Mouse (Mus musculus) brain, embryonic 18.5 days (tissue): ENCODE results near the gene Scyl2.
"Not testable (repeated sequence)": the region's sequence is repeated elsewhere in the genome, so short reads cannot be mapped to it uniquely, and the experiment has no call there.

ENCODE experiments used
- DNase-seq: peaks from one replicate; pipeline ENCODE4 v3.0.0-alpha.2; 2012; ENCODE audit warnings: low read depth, low spot score

Gene Scyl2

DNA sequence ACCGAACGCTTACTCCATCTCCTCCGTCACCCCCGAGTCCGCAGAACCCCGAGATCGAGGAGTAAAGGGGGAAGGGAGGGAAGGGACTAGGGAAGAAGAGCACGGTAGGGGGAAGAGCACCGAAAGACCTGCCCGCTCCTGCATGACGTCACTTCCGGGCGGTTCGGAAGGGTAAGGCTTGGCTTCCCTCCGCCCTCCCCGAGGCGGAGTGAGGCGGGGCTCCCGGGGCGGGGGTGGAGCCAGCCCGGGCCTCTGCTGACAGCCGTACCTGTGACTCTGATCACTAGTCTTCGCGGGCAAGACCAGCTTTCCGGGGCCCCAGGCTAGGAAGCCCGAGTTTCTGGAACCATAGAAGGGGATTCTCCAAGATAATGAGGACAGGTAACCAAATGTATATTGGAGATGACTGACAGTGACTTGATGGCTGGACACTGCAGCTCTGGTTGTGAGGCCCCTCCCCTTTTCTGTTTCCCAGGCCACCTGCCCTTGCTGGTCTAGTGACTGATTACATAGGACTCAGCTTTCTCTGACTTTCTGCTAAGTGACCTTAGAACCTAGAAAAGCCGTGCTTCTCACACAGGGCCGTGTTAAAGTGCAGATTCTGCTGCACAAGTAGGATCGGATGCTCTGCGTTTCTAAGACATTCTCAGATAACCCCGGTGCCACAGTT, at the start of gene Scyl2:
TSS of gene Scyl2 (minus strand) at position 147 of the 670 bp plus-strand sequence.
- peak; percentile 86 for DNase-seq

DNA sequence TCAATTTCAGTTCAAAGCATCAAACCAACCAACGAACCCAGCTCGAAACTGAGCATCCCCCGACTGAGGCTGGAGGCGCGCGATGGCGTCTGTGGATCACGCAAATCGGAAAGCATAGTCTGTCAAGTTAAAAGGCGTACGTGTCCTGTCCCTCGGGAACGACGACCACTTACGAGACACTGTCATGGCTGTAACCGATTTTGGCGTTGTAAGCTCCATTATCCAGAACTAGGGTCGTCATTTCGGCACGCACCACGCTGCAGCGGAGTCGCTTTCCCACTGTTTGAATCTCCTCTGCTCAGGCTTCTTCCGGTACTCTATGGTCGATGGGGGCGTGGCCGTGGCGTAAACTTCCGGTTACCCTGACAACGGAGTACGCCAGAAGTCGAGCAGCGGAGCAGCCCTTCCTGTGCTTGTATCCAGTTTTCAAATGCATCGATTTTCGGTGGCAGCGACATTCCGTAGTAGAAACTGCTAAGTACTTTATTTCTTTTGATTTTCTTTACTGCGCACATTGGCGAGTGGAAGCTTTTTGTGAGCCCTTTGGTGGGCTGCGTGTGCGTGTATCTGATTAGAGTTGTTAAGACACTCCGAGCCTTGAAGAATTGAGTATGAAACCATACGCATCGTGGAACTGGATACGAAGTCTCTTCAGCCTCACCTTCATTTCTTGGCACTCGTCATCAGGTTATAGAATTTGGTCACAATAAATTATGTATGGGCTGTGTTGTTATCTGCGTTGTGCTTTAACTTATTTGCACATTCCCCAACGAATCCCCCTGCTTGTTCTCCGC, 46.1 kb upstream of the Scyl2 start, which contains the start of gene Actr6:
TSS of gene Actr6 (minus strand) at position 295 of the 794 bp plus-strand sequence.
- DNase-seq = peak; percentile 87

DNA sequence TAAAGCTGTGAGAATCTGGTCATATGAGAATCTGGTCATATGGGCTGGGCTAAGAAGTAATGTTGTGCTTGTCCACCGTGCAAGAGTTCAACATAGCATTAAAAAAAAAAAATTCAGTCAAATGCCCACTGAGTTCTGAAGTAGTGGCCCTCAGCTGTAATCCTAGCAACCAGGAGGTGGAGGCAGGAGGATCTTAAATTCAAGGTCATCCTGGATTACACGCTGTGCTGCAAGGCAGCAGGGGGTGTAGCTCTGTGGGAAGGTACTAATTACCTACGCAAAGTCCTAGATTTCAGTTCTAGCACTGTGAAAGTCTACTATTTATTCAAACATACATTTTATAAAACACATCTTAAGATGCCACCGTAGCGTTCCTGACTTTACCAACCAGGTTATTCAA, 45.3 kb upstream of the Scyl2 start:
- DNase-seq = no peak

DNA sequence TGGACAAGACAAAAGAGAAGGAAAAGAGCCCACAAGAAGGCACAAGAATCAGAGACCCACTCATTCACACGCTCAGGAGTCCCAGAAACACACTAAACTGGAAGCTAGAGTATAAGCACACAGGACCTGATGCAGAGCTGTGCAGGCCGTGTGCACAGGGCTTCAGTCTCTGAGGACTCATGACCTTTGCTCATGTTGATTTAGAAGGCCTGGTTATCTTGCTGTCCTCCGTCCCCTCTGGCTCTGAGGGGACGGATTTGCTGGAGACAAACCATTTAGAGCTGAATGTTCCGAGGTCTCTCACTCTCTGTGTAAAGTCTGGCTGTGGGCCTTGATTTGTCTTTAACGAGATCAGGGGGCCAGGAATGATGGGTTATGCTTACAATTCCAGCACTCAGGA, 44.3 kb upstream of the Scyl2 start:
- no peak for DNase-seq

DNA sequence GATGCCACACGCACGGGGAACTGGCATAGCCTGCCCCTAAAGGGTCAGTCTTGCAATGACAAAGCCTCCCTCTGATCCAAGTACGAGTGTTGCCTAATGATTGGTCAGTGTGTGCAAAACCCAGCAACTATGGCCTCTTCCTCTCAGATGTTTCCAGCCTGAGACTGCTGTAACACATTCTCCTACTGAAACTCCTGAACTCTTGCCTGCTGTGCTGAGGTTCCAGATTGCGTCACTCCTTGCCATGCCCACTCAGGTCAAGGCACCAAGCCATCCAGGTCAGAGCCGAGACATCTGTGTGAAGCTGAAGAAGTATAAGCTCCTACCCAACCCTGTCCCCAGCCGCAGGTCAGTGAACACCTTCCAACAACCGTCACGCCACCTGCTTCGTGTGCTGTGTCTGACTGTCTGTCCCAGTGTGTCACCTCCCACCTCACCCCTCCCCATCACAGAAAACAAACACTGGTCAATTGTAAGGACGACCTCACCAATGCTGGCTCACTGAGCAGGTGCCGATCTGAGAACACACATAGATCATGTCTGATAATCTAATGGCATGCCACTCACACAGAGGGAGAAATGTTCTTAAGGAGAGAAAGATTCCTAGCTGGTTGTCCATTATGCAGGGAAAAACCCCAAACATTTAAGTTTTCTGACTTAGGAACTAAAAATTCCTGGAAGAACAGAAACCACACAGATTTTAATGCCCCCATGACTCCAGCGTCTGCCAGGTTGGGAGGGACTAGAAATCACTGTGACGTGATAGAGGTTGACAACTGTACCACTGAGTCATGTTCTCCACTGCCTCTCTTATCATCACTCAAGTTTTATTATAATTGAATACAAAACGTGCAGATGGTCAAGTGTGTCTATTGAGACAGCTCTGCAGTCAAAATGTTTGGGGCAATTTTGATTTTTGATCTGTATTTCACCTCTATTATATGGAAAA, 36.4 kb upstream of the Scyl2 start:
- DNase-seq = no peak

DNA sequence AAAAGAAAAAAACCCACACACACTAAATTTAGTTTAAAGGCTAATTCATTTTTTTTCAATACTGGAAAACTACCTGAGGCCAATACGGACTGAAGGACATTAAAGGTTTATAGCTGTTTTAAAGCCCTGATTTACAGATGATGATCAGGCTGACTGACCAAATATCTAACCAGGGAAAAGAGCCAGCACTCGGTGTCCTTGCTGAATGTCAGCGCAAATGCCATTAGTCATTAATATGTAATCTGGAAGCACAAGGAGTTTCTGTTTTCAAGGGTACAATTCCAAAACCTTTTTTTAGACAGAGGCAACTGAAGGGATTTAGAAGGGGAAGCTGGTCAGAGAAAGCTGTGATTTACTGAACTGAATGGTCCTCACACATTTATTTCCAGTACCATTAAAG, 34.7 kb upstream of the Scyl2 start:
- DNase-seq = no peak

DNA sequence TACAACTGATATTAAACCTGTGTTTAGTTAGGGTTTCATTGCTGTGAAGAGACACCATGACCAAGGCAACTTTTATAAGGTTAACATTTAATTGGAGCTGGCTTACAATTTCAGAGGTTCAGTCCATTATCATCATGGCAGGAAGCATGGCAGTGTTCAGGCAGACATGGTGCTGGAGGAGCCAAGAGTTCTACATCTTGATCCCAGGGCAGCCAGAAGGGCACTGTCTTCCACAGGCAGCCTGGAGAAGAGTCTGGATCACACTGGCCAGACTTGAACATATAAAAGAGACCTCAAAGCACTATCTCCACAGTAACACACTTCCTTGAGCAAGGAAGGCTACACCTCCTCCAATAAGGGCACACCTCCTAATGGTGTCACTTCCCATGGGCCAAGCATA, 34.2 kb upstream of the Scyl2 start:
- no peak for DNase-seq

DNA sequence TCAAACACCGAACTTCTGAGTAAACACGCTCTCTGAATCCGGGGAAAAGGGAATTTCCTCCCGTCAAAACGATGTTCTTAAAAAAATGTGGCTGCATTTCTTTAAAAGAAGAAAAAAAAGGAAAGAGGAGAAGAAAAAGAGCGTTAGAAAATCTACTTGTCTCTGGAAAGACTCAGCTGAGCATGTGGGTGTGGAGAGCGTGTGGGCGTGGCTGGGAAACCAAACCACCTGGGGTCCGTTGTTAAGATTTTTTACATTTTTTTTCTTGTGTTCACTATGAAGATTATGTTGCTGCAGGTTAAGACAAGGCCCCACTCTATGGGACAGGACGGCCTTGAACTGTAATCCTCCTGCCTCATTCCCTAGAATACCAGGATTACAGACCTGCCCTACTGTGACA, 28.8 kb upstream of the Scyl2 start:
- DNase-seq = no peak

DNA sequence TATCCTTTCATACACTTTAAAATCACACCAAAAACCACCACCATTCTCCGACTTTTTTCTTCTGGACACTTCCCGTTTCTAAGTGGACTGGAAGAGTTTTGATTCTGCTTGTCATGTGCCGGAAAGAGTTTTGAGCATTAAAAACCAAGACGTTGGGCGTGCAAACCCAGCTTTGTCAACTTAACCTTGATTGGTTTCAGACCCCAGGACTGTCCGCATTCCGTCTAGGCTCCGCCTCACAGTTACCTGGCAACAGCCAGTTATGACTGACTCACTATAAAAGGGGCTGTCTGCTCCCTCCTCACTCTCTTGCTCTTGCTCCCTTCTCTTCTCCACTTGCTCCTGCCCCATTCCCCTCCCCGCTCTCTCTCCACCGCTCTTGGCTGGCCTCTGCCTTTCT, 22.6 kb upstream of the Scyl2 start:
- DNase-seq = no peak

DNA sequence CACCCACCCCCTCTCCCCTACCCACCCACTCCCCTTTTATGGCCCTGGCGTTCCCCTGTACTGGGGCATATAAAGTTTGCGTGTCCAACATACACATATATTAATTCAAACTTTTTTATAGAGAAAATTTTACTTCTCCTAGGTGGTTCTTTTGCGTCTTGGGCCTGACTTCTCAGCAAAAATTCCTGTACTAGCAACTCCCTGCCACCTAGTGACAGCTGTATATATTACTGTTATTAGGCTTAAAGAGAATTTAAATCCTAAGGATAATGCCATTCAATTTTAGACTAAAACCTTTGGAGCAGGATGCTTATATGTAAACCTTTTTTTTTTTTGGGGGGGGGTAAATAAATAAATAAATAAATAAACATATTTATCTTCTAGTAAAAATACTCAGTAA, 21.3 kb upstream of the Scyl2 start:
- no peak for DNase-seq

DNA sequence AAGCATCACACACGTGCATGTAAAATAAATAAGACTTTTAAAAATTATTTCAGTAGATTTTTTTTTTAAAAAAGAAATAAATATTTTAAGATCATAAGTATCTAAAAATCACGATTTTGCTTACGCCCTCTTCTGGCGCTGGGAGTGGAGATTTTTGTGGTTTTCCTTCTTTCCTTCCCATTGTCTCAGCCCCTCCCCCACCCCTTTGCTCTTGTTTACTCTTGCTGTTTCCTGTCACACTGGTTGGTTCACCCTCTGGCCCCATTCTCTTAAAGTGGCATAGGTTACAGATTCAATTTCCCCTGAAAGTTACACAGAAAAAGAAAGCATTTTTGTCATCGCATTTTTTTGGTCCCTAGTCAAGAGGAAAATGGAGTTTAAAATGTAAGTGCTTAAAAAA, 17.0 kb upstream of the Scyl2 start:
- DNase-seq = no peak

DNA sequence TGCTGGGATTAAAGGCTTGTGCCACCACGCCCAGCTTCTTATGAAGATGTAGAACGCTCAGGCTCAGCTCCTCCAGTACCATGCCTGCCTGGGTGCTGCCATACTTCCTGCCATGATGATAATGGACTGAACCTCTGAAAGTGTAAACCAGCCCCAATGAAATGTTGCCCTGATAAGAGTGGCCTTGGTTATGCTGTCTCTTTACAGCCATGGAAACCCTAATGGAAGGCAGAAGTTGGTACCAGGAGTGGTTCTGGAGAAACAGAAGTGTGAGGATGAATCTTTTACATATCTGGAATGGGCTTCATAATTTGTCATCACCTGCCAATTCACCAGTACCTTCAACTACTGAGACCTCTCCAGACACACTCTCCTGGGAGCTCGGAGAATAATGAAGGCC, 11.9 kb upstream of the Scyl2 start:
- DNase-seq = no peak

DNA sequence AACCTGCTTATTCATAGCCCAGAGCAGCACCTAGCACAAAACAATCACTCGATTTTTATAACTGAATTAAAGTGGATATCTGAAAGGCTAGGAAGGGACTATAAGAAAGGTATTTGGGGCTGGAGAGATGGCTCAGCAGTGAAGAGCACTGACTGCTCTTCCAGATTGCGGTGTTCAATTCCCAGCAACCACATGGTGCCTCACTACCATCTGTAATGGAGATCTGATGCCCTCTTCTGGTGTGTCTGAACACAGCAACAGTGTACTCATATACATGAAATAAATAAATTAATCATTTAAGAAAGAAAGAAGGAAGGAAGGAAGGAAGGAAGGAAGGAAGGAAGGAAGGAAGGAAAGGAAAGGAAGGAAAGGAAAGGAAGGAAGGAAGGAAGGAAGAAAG, 10.2 kb upstream of the Scyl2 start:
- not testable (repeated sequence) for DNase-seq

DNA sequence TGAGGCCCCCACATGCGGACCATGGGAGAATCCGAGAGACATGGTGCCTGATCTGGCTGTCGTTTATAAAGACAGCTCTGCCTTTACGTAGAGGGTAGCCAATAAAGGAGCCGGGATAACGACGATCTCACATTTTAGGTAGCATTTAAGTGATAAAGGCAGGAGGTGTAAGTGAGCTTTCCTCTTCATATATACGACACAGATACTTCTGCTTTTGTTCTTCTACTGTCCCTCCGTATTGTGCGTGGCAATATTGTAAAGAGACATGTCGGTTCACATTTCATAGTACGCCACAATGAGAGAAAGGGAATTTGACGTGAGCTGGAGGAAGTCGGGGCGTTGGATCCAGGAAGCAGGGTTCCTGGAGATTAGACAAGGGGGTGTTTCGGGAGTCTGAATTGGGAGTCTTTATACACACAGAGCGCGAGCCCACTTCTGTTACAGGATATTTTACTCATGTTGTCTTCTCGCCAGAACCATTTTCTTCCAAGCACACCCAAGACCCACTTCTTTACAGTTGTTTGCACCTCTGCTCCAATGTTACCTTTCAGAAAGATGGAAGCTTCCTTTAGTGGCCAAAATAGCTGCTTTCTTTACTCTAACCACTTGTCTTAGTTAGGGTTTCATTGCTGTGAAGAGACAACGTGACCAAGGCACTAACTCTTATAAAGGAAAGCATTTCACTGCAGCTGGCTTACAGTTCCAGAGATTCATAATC, 9.3 kb upstream of the Scyl2 start:
- DNase-seq = no peak

DNA sequence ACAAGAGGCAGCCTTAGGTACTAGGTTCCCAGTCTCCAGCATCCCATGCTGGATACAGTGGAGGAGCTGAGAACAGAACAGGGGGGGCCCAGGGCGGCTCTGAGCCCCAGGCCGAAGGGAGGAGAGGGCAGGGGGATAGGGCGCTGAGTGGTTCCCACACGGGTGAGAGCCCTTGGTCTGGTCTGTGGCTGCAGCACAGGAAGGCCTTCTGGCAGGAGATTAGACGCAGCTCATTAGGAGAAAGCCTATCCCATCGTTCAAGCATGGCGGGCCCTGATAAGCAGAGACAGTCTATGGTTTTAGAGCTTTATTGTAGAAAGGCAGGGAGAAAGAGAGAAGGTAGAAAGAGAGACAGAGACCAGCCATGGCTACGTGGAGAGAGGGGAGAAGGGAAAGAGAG, 3.9 kb upstream of the Scyl2 start:
- DNase-seq = no peak

DNA sequence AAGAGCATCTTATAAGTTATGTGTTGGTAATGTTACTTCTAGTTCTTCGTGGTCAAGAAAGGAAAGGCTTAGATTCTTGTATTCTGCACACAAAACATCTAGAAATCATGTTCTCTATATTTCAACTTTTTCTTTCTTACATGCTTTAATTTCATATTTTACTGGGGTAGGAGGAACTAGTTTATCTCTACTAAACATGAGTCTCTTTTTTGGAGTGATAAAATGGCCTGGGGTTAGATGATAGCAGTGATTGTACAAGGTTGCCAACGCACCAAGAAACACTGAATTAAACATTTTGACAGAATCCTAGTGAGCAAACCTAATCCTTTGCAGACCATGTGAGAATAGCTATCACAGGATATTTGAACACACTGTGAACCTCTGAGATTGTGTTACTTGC, 1.4 kb upstream of the Scyl2 start:
- no peak for DNase-seq

DNA sequence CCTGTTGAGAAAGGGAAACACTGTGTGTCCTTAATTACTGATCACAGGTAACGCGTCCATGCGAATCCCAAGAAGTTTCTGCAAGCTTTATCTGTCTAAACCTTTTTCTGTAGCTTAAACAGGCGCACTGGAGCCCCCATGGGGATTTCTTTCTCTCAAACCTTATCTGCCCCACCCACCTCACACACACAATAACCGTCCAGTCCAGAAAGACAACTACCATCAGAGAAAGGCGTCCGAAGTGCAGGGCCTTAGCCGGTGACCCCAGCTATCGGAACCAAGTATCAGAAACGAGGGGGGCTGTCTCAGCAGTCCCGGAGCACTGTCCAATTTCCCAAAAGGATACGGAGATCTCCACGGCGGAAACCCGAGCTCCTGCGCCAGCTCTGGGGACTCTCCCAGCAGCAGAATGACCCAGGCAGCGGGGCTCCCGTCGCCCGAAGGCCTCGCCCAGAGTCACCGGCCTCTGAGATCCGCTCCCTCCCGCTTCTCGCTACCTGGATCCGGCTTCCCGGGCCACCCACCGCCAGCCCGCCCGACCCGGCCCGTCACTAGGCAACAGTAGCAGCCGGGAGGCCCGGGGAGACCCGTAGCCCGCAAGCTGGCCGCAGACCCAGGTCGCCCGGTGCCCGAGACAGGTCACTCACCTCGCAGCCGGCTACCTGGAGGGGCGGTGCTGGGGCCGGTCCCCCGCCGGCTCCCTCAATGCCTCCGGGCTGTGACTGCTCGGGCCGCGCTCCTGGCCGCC, 520 bp downstream of the Scyl2 start:
- DNase-seq = no peak

DNA sequence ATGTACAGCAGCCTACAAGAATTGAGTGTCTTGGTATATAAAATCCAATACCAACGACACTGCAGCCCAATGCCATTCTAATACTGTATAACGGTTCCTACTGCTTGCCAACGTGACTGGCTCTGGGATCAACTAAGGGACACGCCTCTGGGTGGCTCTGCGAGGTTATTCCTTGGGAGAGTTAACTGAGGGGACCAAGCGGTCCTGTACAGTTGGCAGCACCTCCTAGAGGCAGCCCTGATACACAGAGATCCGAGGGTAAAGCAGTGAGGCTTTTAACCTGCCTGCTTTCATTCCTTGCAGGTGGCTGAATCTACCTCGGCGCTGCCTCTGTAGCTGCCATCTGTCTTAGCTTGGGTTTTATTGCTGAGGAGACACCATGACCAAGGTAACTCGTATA, 3.1 kb downstream of the Scyl2 start:
- DNase-seq = no peak

DNA sequence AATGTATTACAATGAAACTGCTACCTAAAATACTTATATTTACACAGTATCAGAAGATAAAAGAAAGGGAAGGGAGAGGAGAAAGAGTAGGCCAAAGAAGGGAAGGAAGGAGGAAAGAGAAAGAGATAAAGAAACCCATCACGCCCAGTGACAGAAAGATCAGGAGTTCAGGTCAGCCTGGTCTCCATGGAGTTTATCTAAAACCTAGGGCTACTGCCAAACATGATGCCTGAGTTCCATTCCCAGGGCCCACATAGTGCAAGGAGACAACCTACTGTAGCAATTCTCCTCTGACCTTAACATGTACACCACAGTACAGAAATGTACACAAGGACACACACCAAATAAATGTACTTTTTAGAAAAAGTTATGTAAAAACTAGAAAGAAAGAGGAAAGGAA, 3.9 kb downstream of the Scyl2 start:
- DNase-seq = no peak

DNA sequence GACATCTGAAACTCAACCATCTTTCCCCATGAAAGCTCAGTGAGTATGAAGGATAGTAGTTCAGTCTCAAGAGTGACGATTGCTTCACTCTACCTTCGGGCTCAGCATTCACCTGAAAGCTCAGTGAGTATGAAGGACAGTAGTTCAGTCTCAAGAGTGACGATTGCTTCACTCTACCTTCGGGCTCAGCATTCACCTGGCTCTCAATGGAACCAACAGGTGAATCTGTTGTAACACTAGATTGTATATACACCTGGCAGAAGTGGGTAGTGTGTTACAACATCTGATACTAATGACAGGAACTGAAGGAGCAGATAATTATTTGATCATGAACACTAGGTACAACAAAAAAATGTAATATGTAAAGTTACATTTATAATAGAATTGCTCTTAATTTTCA, 4.4 kb downstream of the Scyl2 start:
- no peak for DNase-seq

DNA sequence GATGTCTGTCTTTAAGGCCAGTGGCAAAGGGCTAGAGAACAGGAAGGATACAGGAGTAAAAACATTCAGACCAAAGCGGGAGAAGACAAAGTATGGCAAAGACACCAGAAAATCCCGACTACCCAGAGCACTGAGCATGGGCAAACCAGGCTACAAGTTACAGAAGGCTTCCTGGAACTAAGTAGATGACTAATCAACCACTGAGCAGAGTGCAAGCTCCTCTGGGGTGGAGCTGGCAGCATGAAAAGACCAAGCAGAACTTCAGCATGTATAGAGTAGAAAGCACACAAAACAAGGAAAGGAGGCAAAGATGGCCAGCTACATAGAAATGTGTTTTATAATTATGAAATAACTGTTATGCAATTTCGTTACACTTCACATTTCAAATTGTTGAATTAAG, 5.6 kb downstream of the Scyl2 start:
- no peak for DNase-seq
